Mouse (Mus musculus) hindbrain, embryonic 14.5 days (tissue): ENCODE data around the gene Hs2st1. TPM values are rescaled to one million over a fixed set of nuclear protein-coding genes. Genes with fewer than 3 reads are reported as not detected.
A peak's percentile ranks its signal among the peaks of the same experiment; 100 is the strongest.

ENCODE experiments used
- ATAC-seq: fragments of 200-750 bp; cut with Nextera tagmentation; 2 replicates; pipeline ENCODE4 v1.8.0; 2017; ENCODE audit warnings: moderate number of reproducible peaks, mild to moderate bottlenecking, moderate TSS enrichment, moderate library complexity; ENCODE audit not compliant: low FRiP score
- DNase-seq: peaks from one replicate; pipeline ENCODE4 v3.0.0-alpha.2; 2015; ENCODE audit warnings: low spot score
- H3K27ac ChIP-seq: fragments of 300-500 bp; sonication (generic); 2 replicates; pipeline ENCODE4 v1.5.1; 2014; ENCODE audit warnings: mild to moderate bottlenecking, moderate library complexity
- H3K27me3 ChIP-seq: fragments of 300-500 bp; sonication (generic); 2 replicates; pipeline ENCODE4 v1.6.1; 2014; ENCODE audit warnings: mild to moderate bottlenecking, low read length, mixed read lengths; ENCODE audit not compliant: control insufficient read depth, insufficient read depth
- H3K36me3 ChIP-seq: fragments of 300-500 bp; sonication (generic); replicated peaks from 2 replicates; pipeline ENCODE4 v1.6.1; 2014; ENCODE audit not compliant: control insufficient read depth, insufficient read depth
- H3K4me1 ChIP-seq: fragments of 300-500 bp; sonication (generic); replicated peaks from 2 replicates; pipeline ENCODE4 v1.6.1; 2014; ENCODE audit warnings: antibody characterized with exemption, low read length, mixed read lengths; ENCODE audit not compliant: control insufficient read depth, insufficient read depth
- H3K4me2 ChIP-seq: fragments of 300-500 bp; sonication (generic); replicated peaks from 2 replicates; pipeline ENCODE4 v1.6.1; 2014; ENCODE audit warnings: mild to moderate bottlenecking, moderate library complexity
- H3K4me3 ChIP-seq: fragments of 300-500 bp; sonication (generic); replicated peaks from 2 replicates; pipeline ENCODE4 v1.5.1; 2014; ENCODE audit warnings: mild to moderate bottlenecking, low read length
- H3K9ac ChIP-seq: fragments of 300-500 bp; sonication (generic); 2 replicates; pipeline ENCODE4 v1.6.1; 2014
- H3K9me3 ChIP-seq: fragments of 300-500 bp; sonication (generic); 2 replicates; pipeline ENCODE4 v1.6.1; 2016; ENCODE audit warnings: low read length; ENCODE audit not compliant: control insufficient read depth
- WGBS: fragments of 180-500 bp; shearing (Covaris S2); extraction: QIAGEN DNeasy Blood & Tissue Kit; methylation state at CpG from one replicate; pipeline ENCODE4 v1.1.7; 2014; 5-methylcytosine and 5-hydroxymethylcytosine counted together
- polyA plus RNA-seq: library from polyadenylated mRNA; unstranded; fragments of >200 nt; fragmentation: Nextera tagmentation; extraction: Ambion mirVana; gene quantifications from 2 replicates; pipeline ENCODE4 v1.2.1, GENCODE M21; 2014

The Hs2st1 gene
- polyA plus RNA-seq, 1 experiment from 2014 or later: 15.2 TPM

- no peak overlapping the region for H3K4me3 ChIP-seq
- no peaks in the 10 kb centered on the region for H3K36me3 ChIP-seq
- ATAC-seq (no peak), DNase-seq (no peak)
- no peak overlapping the region for H3K9ac ChIP-seq
- H3K4me1 ChIP-seq: peaks cover 12% of the 10 kb centered on the region
- WGBS: 52% methylated on average over 5 of the region's 5 CpGs
- H3K27ac ChIP-seq: no peak overlapping the region
- no peaks in the 10 kb centered on the region for H3K27me3 ChIP-seq
- no peaks in the 10 kb centered on the region for H3K9me3 ChIP-seq
- H3K4me2 ChIP-seq: no peak overlapping the region
These were observed 62.1 kb downstream of the Hs2st1 start for GRCm38 (mm10) chr3:144507885-144508284.

GRCm38 (mm10) chr3:144506213-144506612, 63.8 kb downstream of the Hs2st1 start:
- DNase-seq: no peak
- no peaks in the 10 kb centered on the region for H3K36me3 ChIP-seq
- H3K27me3 ChIP-seq: no peaks in the 10 kb centered on the region
- WGBS: 22% methylated on average over 3 of the region's 3 CpGs
- no peaks in the 10 kb centered on the region for H3K9me3 ChIP-seq
- ATAC-seq: no peak
- H3K4me2 ChIP-seq: no peak overlapping the region
- H3K27ac ChIP-seq: no peak overlapping the region
- no peak overlapping the region for H3K4me3 ChIP-seq
- no peak overlapping the region for H3K9ac ChIP-seq
- peaks cover 18% of the 10 kb centered on the region for H3K4me1 ChIP-seq

DNA sequence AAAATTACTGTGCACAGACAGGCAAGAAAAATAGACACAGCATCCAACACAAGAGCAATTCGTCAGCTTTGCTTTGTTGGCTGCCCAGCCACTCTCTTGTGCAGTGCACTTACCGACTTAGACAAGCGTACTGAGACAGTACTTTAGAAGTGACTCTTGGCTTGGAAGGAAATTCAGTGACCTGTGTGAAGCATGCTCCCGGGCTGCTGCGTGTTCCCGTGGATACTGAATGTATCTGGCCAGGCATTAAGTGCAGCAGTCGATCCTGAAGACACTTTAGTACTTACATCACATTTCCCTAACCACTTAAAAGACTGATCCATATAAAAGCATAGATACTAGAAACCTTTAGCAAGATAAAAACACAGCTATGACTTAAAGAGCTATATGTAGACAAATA, 68.1 kb downstream of the Hs2st1 start:
- DNase-seq: no peak

GRCm38 (mm10) chr3:144496762-144497161, 73.2 kb downstream of the Hs2st1 start:
- Histone ChIP-seq H3K27me3 (no peaks in the 10 kb centered on the region), H3K9ac (no peak overlapping the region; the same call in 1 of the 2 replicates), H3K36me3 (no peaks in the 10 kb centered on the region), H3K27ac (no peak overlapping the region), H3K4me1 (peaks cover 8% of the 10 kb centered on the region), H3K4me3 (no peak overlapping the region), H3K4me2 (no peak overlapping the region), H3K9me3 (no peaks in the 10 kb centered on the region)
- ATAC-seq (no peak), DNase-seq (no peak)
- 77% methylated on average over 5 of the region's 5 CpGs for WGBS

More for the DNA sequence above, 68.1 kb downstream of the Hs2st1 start:
- H3K4me3 ChIP-seq: no peak overlapping the region
- 38% methylated on average over 7 of the region's 7 CpGs for WGBS
- H3K4me1 ChIP-seq: peaks cover 20% of the 10 kb centered on the region
- no peak for ATAC-seq
- no peaks in the 10 kb centered on the region for H3K9me3 ChIP-seq
- H3K4me2 ChIP-seq: no peak overlapping the region
- no peaks in the 10 kb centered on the region for H3K36me3 ChIP-seq
- H3K27ac ChIP-seq: 0 out of 2 replicates have a peak overlapping the region, but pooled peaks have one; percentile 0
- no peaks in the 10 kb centered on the region for H3K27me3 ChIP-seq
- H3K9ac ChIP-seq: no peak overlapping the region

DNA sequence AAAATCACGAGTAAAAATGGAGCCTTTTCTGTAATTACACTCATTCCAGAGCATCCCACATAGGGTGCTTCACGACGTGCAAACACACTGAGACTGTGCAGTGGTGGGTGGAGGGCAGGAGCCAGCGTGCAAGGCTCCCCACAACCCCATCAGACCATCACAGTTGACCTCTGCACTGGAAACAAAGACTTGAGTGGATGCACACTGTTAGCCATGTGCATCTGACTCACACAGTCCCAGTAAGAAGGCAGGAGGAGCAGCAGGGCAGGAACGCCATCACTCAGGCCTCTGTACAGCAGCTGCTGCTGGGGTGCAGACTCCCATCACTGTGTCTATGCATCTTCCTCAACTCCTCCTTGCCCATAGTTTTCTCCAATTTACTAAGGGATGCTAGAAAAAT, 75.1 kb downstream of the Hs2st1 start:
- no peak for ATAC-seq
- WGBS: 43% methylated on average over 5 of the region's 5 CpGs
- Histone ChIP-seq H3K4me1 (peaks cover 8% of the 10 kb centered on the region), H3K4me2 (no peak overlapping the region), H3K9ac (no peak overlapping the region), H3K9me3 (no peaks in the 10 kb centered on the region), H3K27me3 (no peaks in the 10 kb centered on the region), H3K36me3 (no peaks in the 10 kb centered on the region), H3K27ac (no peak overlapping the region), H3K4me3 (no peak overlapping the region)
- DNase-seq: no peak

- H3K9me3 ChIP-seq: no peaks in the 10 kb centered on the region
- no peak overlapping the region for H3K4me3 ChIP-seq
- no peaks in the 10 kb centered on the region for H3K4me1 ChIP-seq
- H3K9ac ChIP-seq: no peak overlapping the region
- ATAC-seq (no peak), DNase-seq (no peak)
- no peaks in the 10 kb centered on the region for H3K27me3 ChIP-seq
- WGBS: 92% methylated on average over 2 of the region's 2 CpGs
- no peak overlapping the region for H3K27ac ChIP-seq
- no peak overlapping the region for H3K4me2 ChIP-seq
- no peaks in the 10 kb centered on the region for H3K36me3 ChIP-seq
These were observed 81.2 kb downstream of the Hs2st1 start for GRCm38 (mm10) chr3:144488787-144489186.

DNA sequence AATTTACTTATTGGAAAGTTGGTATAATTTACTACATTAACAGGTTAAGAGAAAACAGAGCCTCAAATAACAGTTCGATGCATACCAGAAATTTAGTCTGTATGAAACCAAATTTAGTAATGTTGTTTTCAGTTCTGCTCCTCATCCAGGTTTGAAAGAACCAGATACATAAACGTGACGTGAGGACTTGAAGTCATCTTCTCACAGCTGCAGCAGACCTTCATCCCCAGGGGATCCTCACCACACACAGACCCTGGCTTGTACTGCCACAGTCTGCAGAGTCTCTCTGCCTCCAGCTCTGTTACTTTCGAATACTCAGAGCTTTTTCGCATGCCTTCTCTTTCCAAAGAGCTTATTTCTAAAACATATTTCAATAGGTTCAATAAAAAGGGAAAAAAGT, 89.4 kb downstream of the Hs2st1 start:
- H3K9me3 ChIP-seq: no peaks in the 10 kb centered on the region
- 71% methylated on average over 5 of the region's 5 CpGs for WGBS
- no peaks in the 10 kb centered on the region for H3K4me1 ChIP-seq
- H3K4me3 ChIP-seq: no peak overlapping the region
- H3K9ac ChIP-seq: no peak overlapping the region
- no peak overlapping the region for H3K4me2 ChIP-seq
- ATAC-seq (no peak), DNase-seq (no peak)
- no peak overlapping the region for H3K27ac ChIP-seq
- H3K27me3 ChIP-seq: no peaks in the 10 kb centered on the region
- H3K36me3 ChIP-seq: no peaks in the 10 kb centered on the region

GRCm38 (mm10) chr3:144478427-144478794, 91.6 kb downstream of the Hs2st1 start:
- Histone ChIP-seq H3K4me2 (no peak overlapping the region), H3K4me1 (no peaks in the 10 kb centered on the region), H3K9ac (no peak overlapping the region; the same call in 1 of the 2 replicates), H3K27me3 (no peaks in the 10 kb centered on the region), H3K27ac (no peak overlapping the region), H3K9me3 (no peaks in the 10 kb centered on the region), H3K36me3 (no peaks in the 10 kb centered on the region), H3K4me3 (no peak overlapping the region)
- DNase-seq (no peak), ATAC-seq (no peak)
- 91% methylated on average over 7 of the region's 7 CpGs for WGBS

DNA sequence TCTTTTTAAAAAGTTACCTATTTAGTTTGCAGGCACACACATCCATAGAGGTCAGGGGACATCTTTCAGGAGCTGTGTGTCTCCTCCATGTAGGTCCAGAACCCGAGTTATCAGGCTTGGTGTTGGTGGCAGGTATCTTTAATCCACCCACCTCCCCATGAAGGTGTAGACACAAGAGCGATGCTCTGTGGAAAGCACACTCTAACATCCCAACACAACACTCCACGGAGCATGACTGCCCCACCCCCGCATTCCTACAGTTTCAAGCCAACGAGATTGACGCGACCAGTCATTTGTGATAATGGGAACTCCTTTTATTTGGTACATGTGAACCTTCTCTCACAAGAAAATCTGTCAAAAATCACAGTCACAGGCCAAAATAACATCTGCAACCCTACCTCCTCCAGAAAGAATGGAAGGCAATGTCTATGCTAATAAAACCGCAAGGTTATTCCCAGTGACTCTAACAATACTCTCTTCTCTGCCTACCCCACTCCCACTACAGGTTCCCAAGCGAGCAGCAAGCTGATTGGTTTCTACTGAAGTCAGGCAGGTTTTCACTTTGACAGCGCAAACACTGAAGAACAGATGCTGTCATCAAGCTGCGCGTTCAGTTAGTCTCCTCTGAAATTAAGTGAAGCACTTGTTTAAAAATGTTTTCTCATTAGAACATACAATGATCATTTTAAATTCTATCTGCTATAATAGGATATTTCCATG, 92.1 kb downstream of the Hs2st1 start:
- Histone ChIP-seq H3K4me1 (no peaks in the 10 kb centered on the region), H3K9me3 (no peaks in the 10 kb centered on the region), H3K36me3 (no peaks in the 10 kb centered on the region), H3K4me2 (no peak overlapping the region), H3K9ac (no peak overlapping the region), H3K27me3 (no peaks in the 10 kb centered on the region), H3K27ac (no peak overlapping the region), H3K4me3 (no peak overlapping the region)
- 82% methylated on average over 12 of the region's 12 CpGs for WGBS
- DNase-seq: no peak
- ATAC-seq: no peak

- no peak for DNase-seq
- Histone ChIP-seq H3K27ac (no peak overlapping the region), H3K4me3 (no peak overlapping the region), H3K4me1 (peaks cover 15% of the 10 kb centered on the region), H3K4me2 (no peak overlapping the region), H3K9me3 (no peaks in the 10 kb centered on the region), H3K36me3 (no peaks in the 10 kb centered on the region), H3K9ac (no peak overlapping the region), H3K27me3 (no peaks in the 10 kb centered on the region)
- WGBS: 98% methylated on average over 5 of the region's 5 CpGs
- no peak for ATAC-seq
These were observed 94.1 kb downstream of the Hs2st1 start for GRCm38 (mm10) chr3:144475891-144476290.
